Mouse (Mus musculus) ES-E14 (cell line): ENCODE data around the gene Lpar3. TPM values are rescaled to one million over a fixed set of nuclear protein-coding genes. Genes with fewer than 3 reads are reported as not detected.

Source experiments
- DNase-seq: peaks from one replicate; pipeline ENCODE4 v3.0.0-alpha.2; 2013; ENCODE audit warnings: low read depth, low spot score
- H3K27ac ChIP-seq: 2 replicates; pipeline ENCODE4 v1.5.1; 2012; ENCODE audit warnings: low read depth, mild to moderate bottlenecking, low read length, moderate library complexity, mixed read lengths; ENCODE audit not compliant: poor library complexity, insufficient read depth, severe bottlenecking
- H3K36me3 ChIP-seq: 2 replicates; pipeline ENCODE4 v1.6.1; 2012; ENCODE audit warnings: mild to moderate bottlenecking, low read length, moderate library complexity, mixed read lengths; ENCODE audit not compliant: control insufficient read depth, poor library complexity, insufficient read depth, severe bottlenecking
- H3K4me1 ChIP-seq, 2 experiments: fragments of 150-350 bp in 1 of 2; sonication (generic) in 1 of 2; 2 replicates each; pipeline ENCODE4 v1.6.1; 2012; ENCODE audit warnings: low read length in 2 of 2, mild to moderate bottlenecking in 1 of 2, mixed read lengths in 1 of 2; ENCODE audit not compliant: control insufficient read depth in 2 of 2, insufficient read depth in 2 of 2, poor library complexity in 1 of 2
- H3K4me3 ChIP-seq, 2 experiments: fragments of 150-350 bp in 1 of 2; sonication (generic) in 1 of 2; 2 replicates each; pipeline ENCODE4 v1.5.1; 2012; ENCODE audit warnings: low read length in 2 of 2, low read depth in 1 of 2, mild to moderate bottlenecking in 1 of 2, mixed read lengths in 1 of 2; ENCODE audit not compliant: insufficient read depth in 1 of 2, poor library complexity in 1 of 2, severe bottlenecking in 1 of 2
- H3K9ac ChIP-seq: 2 replicates; pipeline ENCODE4 v1.6.1; 2012; ENCODE audit warnings: low read depth, mild to moderate bottlenecking, low read length, mixed read lengths; ENCODE audit not compliant: poor library complexity, insufficient read depth, severe bottlenecking
- H3K9me3 ChIP-seq: fragments of 150-350 bp; sonication (generic); 2 replicates; pipeline ENCODE4 v1.6.1; 2012; ENCODE audit warnings: low read depth, mild to moderate bottlenecking, low read length; ENCODE audit not compliant: control insufficient read depth, insufficient read depth
- CHD2 ChIP-seq: IDR thresholded peaks from 2 replicates; pipeline ENCODE4 v1.6.1; 2014; ENCODE audit warnings: mild to moderate bottlenecking, low read depth, low read length, inconsistent platforms
- HCFC1 ChIP-seq: IDR thresholded peaks from 2 replicates; pipeline ENCODE4 v1.6.1; 2012; ENCODE audit warnings: low read length, inconsistent platforms, borderline replicate concordance; ENCODE audit not compliant: insufficient read depth
- MAFK ChIP-seq: IDR thresholded peaks from 2 replicates; pipeline ENCODE4 v1.6.1; 2014; ENCODE audit warnings: mild to moderate bottlenecking, low read depth, low read length, inconsistent platforms; ENCODE audit not compliant: insufficient read depth
- ZC3H11A ChIP-seq: IDR thresholded peaks from 2 replicates; pipeline ENCODE4 v1.6.1; 2012; ENCODE audit warnings: low read depth, mild to moderate bottlenecking, inconsistent platforms, low read length, borderline replicate concordance
- ZNF384 ChIP-seq: IDR thresholded peaks from 2 replicates; pipeline ENCODE4 v1.6.1; 2012; ENCODE audit warnings: low read depth, low read length, inconsistent platforms
- in situ Hi-C, 2 experiments: fragments of 600-800 bp; cut with MboI; formaldehyde crosslinking; loops; one replicate each; pipeline ENCODE4 v1.15.1; 2025; ENCODE audit warnings: low sequenced_read_pairs in 2 of 2, inconsistent platforms in 1 of 2; ENCODE audit not compliant: unreplicated experiment in 2 of 2
- total RNA-seq: library from RNA; depleted of rRNA; stranded (reverse); fragments of 300-350 nt; gene quantifications from 2 replicates; pipeline ENCODE4 v1.2.3, GENCODE M21; 2012

Gene Lpar3
- total RNA-seq, 1 experiment, result 0.89 TPM

DNA sequence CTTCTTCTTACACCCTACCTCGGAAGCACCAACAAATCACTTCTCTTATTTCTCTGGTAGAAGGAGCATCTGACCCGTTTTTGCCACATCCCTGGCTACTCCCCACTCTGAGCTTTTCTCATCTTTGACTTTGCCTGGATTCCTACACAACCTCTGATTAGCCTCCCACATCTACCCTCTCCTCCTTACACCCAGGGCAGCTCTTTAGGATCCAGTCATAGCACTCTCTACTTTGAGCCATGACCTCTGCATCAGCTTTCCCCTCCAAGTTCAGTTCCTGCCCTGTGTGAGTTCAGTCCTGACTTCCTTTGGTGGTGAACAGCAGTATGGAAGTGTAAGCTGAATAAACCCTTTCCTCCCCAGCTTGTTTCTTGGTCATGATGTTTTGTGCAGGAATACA is 87.1 kb downstream of the Lpar3 start:
- TF ChIP-seq ZC3H11A (no peak), CHD2 (no peak), HCFC1 (no peak), ZNF384 (no peak), MAFK (no peak)
- in situ Hi-C loops, result no loop called here
- H3K36me3 ChIP-seq, result no peaks in the 10 kb centered on the region
- H3K9me3 ChIP-seq, result no peaks in the 10 kb centered on the region
- no peak overlapping the region for H3K4me3 ChIP-seq
- H3K4me1 ChIP-seq, result no peaks in the 10 kb centered on the region
- no peak for DNase-seq
- no peak overlapping the region for H3K27ac ChIP-seq
- no peak overlapping the region for H3K9ac ChIP-seq

GRCm38 (mm10) chr3:146309586-146309985 is 88.8 kb downstream of the Lpar3 start:
- DNase-seq, result no peak
- no peaks in the 10 kb centered on the region for H3K4me1 ChIP-seq
- no peaks in the 10 kb centered on the region for H3K36me3 ChIP-seq
- H3K9me3 ChIP-seq, result no peaks in the 10 kb centered on the region
- in situ Hi-C loops, result no loop called here
- TF ChIP-seq ZC3H11A, result no peak
- TF ChIP-seq HCFC1, result no peak
- TF ChIP-seq MAFK, result no peak
- no peak for TF ChIP-seq ZNF384
- no peak for TF ChIP-seq CHD2
- no peak overlapping the region for H3K27ac ChIP-seq
- H3K9ac ChIP-seq, result no peak overlapping the region
- no peak overlapping the region for H3K4me3 ChIP-seq

- Histone ChIP-seq H3K9me3 (no peaks in the 10 kb centered on the region), H3K36me3 (no peaks in the 10 kb centered on the region), H3K27ac (no peak overlapping the region), H3K4me3 (no peak overlapping the region), H3K9ac (no peak overlapping the region), H3K4me1 (no peaks in the 10 kb centered on the region)
- in situ Hi-C loops, result no loop called here
- DNase-seq, result no peak
- TF ChIP-seq MAFK, result no peak
- TF ChIP-seq ZNF384, result no peak
- TF ChIP-seq CHD2, result no peak
- no peak for TF ChIP-seq HCFC1
- TF ChIP-seq ZC3H11A, result no peak
Observed at GRCm38 (mm10) chr3:146311121-146311538, 90.4 kb downstream of the Lpar3 start.

DNA sequence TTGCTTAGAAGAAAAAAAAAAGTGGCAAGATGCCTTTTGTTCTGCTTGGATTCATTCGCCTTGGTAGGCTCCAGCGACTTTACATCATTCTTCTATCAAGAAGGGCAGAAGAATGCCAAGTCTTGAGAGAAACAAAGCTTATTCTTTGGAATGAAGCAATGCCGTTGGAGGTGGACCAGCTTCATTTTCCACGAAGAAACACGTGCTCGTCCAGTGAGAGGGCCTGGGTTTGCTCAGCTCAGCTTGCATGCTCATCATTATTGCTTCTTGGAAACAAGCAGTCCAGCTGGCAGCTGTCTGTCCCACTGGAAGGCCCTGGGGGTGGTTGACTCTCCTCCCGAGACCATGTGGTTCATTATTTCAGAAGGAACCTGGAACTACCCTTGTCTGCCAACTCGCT is 94.7 kb downstream of the Lpar3 start:
- in situ Hi-C loops, result no loop called here
- H3K9ac ChIP-seq, result no peak overlapping the region
- H3K36me3 ChIP-seq, result no peaks in the 10 kb centered on the region
- TF ChIP-seq HCFC1 (no peak), ZNF384 (no peak), MAFK (no peak), ZC3H11A (no peak), CHD2 (no peak)
- no peak for DNase-seq
- H3K4me1 ChIP-seq, result no peaks in the 10 kb centered on the region
- no peak overlapping the region for H3K4me3 ChIP-seq
- no peaks in the 10 kb centered on the region for H3K9me3 ChIP-seq
- H3K27ac ChIP-seq, result no peak overlapping the region

GRCm38 (mm10) chr3:146316293-146316692 is 95.5 kb downstream of the Lpar3 start:
- H3K27ac ChIP-seq, result no peak overlapping the region
- in situ Hi-C loops, result no loop called here

More at GRCm38 (mm10) chr3:146316293-146316692, 95.5 kb downstream of the Lpar3 start:
- TF ChIP-seq ZC3H11A (no peak), CHD2 (no peak), ZNF384 (no peak), HCFC1 (no peak), MAFK (no peak)
- Histone ChIP-seq H3K9me3 (no peaks in the 10 kb centered on the region), H3K9ac (no peak overlapping the region), H3K36me3 (no peaks in the 10 kb centered on the region), H3K4me1 (no peaks in the 10 kb centered on the region), H3K4me3 (no peak overlapping the region)
- DNase-seq, result no peak
